Mouse (Mus musculus) embryo, embryonic 11.5 days (tissue): ENCODE results near the gene Iqck.

Experiments
- DNase-seq: peaks from one replicate; pipeline ENCODE4 v3.0.0-alpha.2; 2012; ENCODE audit warnings: low read depth, low spot score

Gene Iqck

DNA sequence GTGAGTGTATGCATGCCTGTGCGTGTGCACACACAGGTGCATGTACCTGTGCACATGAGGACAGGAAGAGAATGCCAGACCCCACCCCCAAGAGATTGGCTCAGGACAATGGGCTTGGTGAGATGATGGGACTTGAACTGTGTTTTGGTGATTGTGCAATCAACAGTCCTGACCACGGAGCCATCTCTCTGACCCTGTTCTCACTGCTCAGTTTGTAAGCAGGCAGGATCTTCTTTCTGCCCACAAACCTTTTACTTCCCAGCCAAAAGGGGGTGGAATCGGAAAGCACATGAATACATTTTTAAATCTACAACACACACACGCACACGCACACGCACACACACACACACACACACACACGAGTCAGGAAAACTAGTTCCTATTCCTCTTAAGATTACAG lies 56.0 kb downstream of the Iqck start:
- DNase-seq, result no peak

GRCm38 (mm10) chr7:118912049-118912490 lies 56.5 kb downstream of the Iqck start:
- DNase-seq, result no peak

- DNase-seq, result no peak
Measured at GRCm38 (mm10) chr7:118914561-118915165, 59.1 kb downstream of the Iqck start.

- DNase-seq, result no peak
Measured at GRCm38 (mm10) chr7:118919261-118920006, 63.9 kb downstream of the Iqck start.

DNA sequence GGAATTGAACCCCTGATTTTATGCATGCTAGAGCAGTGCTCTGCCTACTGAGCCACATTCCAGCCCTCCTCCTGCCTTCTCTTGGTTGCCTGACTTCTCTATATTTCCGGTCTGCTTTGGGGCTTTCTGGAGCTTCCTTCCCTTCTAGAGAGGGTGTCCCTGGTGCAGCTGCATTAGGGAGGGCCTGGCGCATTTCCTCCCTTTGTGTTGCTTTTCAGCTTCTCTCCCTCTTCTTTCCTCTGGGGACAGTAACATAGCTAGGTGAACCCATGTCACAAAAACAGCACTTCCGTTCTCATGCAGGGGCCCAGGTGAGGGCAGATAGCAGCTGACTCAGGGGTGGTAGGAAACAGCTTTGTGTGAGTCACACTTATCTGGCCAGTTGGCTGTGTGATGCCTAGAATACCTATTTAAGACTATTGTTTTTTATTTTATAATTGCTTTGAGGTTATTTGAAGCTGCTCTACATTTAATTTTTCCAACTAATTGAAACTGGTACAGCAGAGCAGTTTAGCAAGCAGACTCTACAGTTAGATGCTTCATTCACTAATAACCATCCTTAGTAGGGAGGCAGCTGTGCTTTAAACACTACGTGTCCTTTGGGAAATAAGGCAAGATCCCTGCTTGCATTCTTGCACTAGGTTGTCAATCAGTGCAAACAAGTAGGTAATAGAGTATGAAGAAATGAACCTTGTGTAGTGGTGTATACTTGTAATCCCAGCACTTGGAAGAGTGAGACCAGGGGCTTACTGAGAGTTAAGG lies 67.1 kb downstream of the Iqck start:
- DNase-seq, result no peak

DNA sequence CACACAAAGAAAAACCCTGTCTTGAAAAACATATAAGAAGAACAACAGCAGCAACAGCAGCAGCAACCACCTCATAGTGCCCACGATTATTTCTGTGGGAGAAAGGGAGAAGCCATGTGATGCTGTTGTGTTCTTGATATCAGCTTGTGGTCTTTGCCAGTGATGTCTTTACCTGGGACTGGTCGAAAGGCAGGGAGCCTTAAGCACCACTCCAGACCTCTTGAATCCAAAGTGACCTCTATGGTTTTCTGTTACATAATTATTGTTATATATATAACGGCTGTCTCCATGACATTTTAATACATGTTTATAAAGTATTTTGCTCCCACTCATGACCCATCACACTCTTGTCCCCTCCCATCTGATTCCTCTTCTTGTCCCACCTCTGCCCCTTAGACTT lies 70.0 kb downstream of the Iqck start:
- DNase-seq, result no peak

DNA sequence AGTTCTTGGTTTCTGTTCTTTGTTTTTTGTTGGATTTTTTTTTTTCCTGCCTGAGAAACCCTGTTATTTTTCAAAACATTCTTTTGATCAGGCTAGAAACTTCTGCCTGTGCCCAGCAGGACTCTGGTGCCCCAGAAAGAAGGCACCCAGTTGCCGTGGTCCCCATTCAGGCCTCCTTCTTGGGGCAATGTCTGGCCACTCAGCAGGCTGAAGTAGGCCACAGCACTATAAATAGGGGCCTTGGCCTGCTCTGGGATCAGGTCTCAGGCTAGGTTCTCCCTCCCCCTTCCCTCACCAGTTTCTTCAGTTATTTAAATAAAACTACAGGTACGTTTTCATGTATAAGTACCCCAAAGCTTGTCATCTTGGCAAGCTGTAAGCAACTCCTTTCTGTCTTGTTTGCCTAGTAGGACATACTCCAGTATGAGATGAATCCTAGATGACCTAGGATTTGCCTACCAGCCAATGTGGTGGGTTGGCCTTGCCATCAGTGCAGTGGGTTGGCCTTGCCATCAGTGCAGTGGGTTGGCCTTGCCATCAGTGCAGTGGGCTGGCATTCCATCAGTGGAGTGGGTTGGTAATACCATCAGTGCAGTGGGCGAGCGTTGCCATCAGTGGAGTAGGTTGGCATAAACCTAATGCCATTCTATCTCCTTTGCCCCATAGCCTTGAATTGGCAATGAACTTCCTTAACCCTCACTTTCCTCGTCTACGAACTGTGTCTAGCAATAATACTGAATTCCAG lies 71.1 kb downstream of the Iqck start:
- DNase-seq, result no peak

DNA sequence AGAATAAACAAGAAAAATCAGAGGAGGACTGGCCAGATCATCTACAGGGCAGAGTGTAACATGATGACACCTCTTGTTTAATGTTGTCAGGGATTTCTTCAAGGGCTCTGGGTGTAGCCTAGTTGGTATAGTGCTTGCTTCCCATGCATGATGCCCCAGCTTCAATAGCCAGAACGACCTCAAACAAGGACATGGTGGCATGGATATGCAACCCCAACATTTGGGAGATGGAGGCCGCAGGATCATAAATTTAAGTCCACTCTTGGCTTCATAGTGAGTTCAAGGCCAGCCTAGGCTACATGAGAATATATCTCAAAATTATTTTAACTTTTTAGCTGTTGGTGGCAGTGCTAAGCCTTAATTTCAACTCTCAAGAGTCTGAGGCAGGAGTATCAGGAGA lies 71.7 kb downstream of the Iqck start:
- DNase-seq, result no peak

DNA sequence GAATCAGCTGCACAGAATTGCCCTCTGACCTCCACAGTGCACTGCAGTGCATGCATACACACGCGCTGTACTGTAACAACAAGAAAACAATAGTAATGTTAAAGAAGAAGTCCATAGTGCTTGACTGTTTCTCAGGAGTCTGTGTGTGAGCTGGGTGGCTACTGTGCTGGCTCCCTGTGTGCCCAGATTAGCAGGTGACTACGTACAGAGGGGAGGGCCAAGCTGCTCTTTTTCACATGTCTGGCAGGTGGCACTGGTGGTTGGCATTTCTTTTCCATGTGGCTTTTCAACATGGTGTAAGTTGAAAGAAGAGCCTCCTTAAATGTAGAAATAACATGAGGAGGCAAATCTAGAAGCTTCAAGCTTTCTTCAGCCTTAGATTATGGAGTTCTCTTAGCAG lies 72.8 kb downstream of the Iqck start:
- no peak for DNase-seq

DNA sequence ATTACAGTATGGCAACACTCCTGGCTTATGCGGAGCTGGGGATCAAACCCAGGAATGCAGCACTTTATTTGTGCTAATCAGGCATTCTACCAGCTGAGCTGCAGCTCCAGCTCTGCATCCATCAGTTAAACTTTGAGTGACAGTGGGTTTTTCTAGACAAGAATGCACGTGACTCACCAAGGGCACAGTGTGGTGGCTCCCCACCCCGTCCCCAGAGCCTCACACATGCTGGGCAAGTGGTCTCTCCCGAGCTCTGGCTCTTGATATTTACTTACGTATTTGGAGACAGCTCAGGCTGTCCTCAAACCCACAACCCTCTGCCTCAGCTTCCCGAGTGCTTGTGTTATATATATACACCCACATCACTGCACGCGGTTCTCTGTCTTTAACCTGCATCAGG lies 73.4 kb downstream of the Iqck start:
- DNase-seq, result no peak

GRCm38 (mm10) chr7:118929601-118930311 lies 74.2 kb downstream of the Iqck start:
- DNase-seq, result no peak

DNA sequence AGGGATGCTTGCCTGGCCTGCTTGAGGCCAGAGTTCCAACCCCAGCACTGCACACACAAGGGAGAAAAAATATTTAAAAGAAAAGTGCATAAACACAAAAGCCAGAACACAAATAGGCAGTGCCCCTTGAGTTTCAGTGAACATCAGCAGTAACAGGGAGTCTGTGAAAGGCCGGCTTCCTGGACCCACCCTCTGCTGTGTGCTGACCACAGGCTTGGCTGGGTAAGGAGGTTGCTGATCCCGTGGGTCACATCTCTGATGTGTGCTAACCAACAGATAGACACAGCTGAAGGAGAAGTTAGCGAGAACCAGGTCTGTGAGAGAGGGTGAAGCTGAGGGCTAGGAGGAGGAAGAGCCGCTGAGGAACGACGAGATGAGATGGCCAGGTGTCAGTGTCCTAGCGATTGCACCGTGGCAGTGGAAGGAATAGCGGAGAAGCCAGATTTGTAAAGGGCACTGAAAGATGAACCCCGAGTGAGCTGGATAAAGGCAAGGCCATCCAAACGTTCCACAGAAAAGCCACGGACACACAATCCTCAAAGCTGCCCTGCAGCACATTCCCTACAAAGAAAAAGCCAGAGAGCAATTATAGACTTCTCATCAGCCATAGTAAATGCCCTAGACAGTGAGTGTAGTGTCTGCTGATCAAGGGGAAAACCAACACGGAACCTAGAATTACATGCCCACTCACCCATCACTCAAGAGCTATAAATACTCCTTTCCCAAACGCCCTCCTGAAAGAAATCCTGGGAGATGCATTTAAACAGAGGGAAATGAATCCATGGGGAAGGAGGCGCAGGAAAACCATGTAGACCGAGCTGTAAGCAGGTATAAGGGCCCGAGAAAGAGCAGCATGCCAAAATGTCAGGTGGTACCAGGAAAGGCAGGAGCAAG lies 76.2 kb downstream of the Iqck start:
- no peak for DNase-seq

GRCm38 (mm10) chr7:118935306-118935705 lies 79.8 kb downstream of the Iqck start:
- DNase-seq, result no peak

DNA sequence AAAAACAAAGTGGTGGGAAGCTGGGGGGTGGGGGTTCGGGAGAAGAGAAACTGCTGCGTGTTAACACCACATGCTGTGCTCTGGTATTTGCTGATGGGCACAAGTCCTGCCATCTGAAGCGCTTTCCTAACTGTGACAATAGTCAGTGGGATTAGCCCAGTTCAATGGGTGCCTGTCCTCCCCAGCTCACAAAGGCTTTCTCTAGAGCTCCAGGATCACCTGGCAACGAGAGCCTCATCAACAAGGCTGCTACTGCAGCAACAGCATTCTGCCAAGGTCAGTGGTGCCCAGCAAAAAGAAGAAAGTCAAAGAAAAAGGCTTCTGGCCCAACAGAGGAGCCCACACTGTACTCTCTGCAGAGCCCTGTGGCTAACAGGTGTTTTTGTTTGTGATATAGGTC lies 81.3 kb downstream of the Iqck start:
- DNase-seq, result no peak

GRCm38 (mm10) chr7:118937469-118938387 lies 82.2 kb downstream of the Iqck start:
- DNase-seq, result no peak

GRCm38 (mm10) chr7:118942297-118942696 lies 86.7 kb downstream of the Iqck start:
- no peak for DNase-seq

DNA sequence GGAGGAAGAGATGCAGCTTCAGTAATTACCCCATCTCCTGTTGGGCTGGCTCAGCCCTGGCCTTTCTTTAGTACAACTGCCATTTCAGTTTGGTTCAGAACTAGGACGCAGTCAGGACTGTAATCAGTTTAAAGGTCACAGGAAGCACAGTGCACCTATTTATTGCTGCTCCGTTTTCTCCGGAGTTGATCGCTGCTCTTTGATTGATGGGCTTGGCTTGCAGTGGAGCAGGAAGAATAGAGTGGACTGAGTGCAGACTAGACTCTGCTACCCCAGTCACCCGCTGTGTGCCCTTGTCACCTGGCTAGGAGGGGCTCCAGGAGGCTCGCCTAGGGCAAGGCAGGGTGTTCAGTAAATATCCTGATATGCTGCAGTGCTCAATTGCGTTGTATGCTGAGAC lies 87.6 kb downstream of the Iqck start:
- DNase-seq, result no peak

DNA sequence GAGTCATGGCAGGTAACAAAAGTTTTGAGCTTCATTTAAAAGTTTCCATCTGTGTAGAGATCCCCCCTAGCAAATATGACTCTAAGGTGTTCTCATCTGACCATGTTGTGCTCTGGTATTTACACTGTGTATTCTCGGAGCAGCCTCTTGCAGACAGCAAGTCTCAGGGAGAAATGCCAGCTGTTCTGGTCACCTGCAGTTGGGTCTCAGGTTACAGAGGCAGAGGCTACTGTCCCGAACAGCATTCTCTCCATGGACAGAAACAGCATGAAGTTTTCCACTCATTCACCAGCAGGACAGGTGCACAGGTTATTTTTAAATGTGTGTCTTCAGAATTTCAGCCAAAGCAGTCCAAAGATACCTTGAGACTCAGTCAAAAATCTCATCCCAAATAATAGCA lies 89.3 kb downstream of the Iqck start:
- DNase-seq, result no peak

DNA sequence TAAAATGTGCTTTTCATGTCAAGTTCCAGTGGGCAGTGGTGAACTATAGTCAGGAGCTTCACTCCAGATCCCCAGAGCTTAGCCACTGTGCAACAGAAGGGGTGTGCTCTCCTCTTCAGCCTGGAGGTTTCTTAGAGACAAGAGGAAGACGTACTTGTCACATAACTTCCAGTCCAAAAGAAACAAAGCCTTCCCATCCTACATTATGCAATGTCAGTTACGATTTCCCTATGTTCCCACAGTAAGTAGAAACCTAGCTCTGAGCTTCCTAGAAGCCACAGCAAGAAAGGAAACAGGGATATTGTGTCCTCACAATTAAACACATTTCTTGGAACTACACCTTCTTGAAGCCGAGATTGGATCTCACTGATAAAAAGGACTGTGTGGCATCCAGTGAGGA lies 91.7 kb downstream of the Iqck start:
- DNase-seq, result no peak
